Mouse (Mus musculus) intestine, embryonic 16.5 days (tissue): ENCODE results near the gene Plxdc1. TPM values are rescaled to one million over a fixed set of nuclear protein-coding genes. Genes with fewer than 3 reads are reported as not detected.

ENCODE experiments used
- ATAC-seq: fragments of 200-750 bp; cut with Nextera tagmentation; 2 replicates; pipeline ENCODE4 v1.8.0; 2017; ENCODE audit warnings: moderate TSS enrichment, moderate library complexity
- H3K27ac ChIP-seq: fragments of 300-500 bp; sonication (generic); 2 replicates; pipeline ENCODE4 v1.5.1; 2014; ENCODE audit warnings: mild to moderate bottlenecking, low read length
- H3K27me3 ChIP-seq: fragments of 300-500 bp; sonication (generic); replicated peaks from 2 replicates; pipeline ENCODE4 v1.6.1; 2014; ENCODE audit warnings: low read length, control low read depth, mixed read lengths; ENCODE audit not compliant: control insufficient read depth, insufficient read depth
- H3K36me3 ChIP-seq: fragments of 300-500 bp; sonication (generic); 2 replicates; pipeline ENCODE4 v1.6.1; 2014; ENCODE audit warnings: low read length, control low read depth; ENCODE audit not compliant: control insufficient read depth, insufficient read depth
- H3K4me1 ChIP-seq: fragments of 300-500 bp; sonication (generic); 2 replicates; pipeline ENCODE4 v1.6.1; 2014; ENCODE audit warnings: low read length, control low read depth, mixed read lengths; ENCODE audit not compliant: control insufficient read depth, insufficient read depth
- H3K4me2 ChIP-seq: fragments of 300-500 bp; sonication (generic); 2 replicates; pipeline ENCODE4 v1.6.1; 2014; ENCODE audit warnings: low read depth, low read length, control low read depth
- H3K4me3 ChIP-seq: fragments of 300-500 bp; sonication (generic); 2 replicates; pipeline ENCODE4 v1.5.1; 2014; ENCODE audit warnings: mild to moderate bottlenecking, low read length
- H3K9ac ChIP-seq: fragments of 300-500 bp; sonication (generic); 2 replicates; pipeline ENCODE4 v1.6.1; 2014; ENCODE audit warnings: low read depth, low read length
- H3K9me3 ChIP-seq: fragments of 300-500 bp; sonication (generic); 2 replicates; pipeline ENCODE4 v1.6.1; 2016; ENCODE audit warnings: low read length, control low read depth; ENCODE audit not compliant: control insufficient read depth
- WGBS: fragments of 180-500 bp; shearing (Covaris S2); extraction: QIAGEN DNeasy Blood & Tissue Kit; methylation state at CpG from one replicate; pipeline ENCODE4 v1.1.7; 2014; 5-methylcytosine and 5-hydroxymethylcytosine counted together
- polyA plus RNA-seq: library from polyadenylated mRNA; unstranded; fragments of >200 nt; fragmentation: Nextera tagmentation; extraction: Ambion mirVana; gene quantifications from 2 replicates; pipeline ENCODE4 v1.2.1, GENCODE M21; 2015

Plxdc1 gene
- polyA plus RNA-seq, 1 experiment from 2014 or later: 0.65 TPM

- 82% methylated on average over 10 of the region's 10 CpGs for WGBS
- Histone ChIP-seq H3K4me2 (no peak overlapping the region), H3K27me3 (no peaks in the 10 kb centered on the region), H3K4me1 (no peaks in the 10 kb centered on the region), H3K36me3 (no peaks in the 10 kb centered on the region), H3K4me3 (no peak overlapping the region), H3K27ac (no peak overlapping the region), H3K9ac (no peak overlapping the region), H3K9me3 (no peaks in the 10 kb centered on the region)
- ATAC-seq: no peak
These were observed 41.2 kb downstream of the Plxdc1 start for GRCm38 (mm10) chr11:97945031-97945430.

GRCm38 (mm10) chr11:97943256-97943655 lies 43.0 kb downstream of the Plxdc1 start:
- 80% methylated on average over 5 of the region's 5 CpGs for WGBS
- Histone ChIP-seq H3K36me3 (no peaks in the 10 kb centered on the region), H3K27me3 (no peaks in the 10 kb centered on the region), H3K4me1 (no peaks in the 10 kb centered on the region), H3K4me2 (no peak overlapping the region), H3K9me3 (no peaks in the 10 kb centered on the region), H3K9ac (no peak overlapping the region), H3K4me3 (no peak overlapping the region), H3K27ac (no peak overlapping the region)
- ATAC-seq: no peak

- ATAC-seq: no peak
- H3K27ac ChIP-seq: no peak overlapping the region
- no peaks in the 10 kb centered on the region for H3K9me3 ChIP-seq
- no peak overlapping the region for H3K4me2 ChIP-seq
- H3K4me3 ChIP-seq: no peak overlapping the region
- 83% methylated on average over 15 of the region's 15 CpGs for WGBS
- no peaks in the 10 kb centered on the region for H3K36me3 ChIP-seq
- no peaks in the 10 kb centered on the region for H3K27me3 ChIP-seq
- no peak overlapping the region for H3K9ac ChIP-seq
- no peaks in the 10 kb centered on the region for H3K4me1 ChIP-seq
These were observed 43.7 kb downstream of the Plxdc1 start for GRCm38 (mm10) chr11:97942420-97943111.

- 44% methylated on average over 2 of the region's 2 CpGs for WGBS
- no peak for ATAC-seq
- Histone ChIP-seq H3K27me3 (no peaks in the 10 kb centered on the region), H3K4me1 (no peaks in the 10 kb centered on the region), H3K9ac (no peak overlapping the region), H3K4me2 (no peak overlapping the region), H3K27ac (no peak overlapping the region), H3K36me3 (no peaks in the 10 kb centered on the region), H3K4me3 (no peak overlapping the region), H3K9me3 (no peaks in the 10 kb centered on the region)
These were observed 48.7 kb downstream of the Plxdc1 start for GRCm38 (mm10) chr11:97937469-97938105.

- no peaks in the 10 kb centered on the region for H3K36me3 ChIP-seq
- WGBS: 44% methylated on average over 3 of the region's 3 CpGs
- no peaks in the 10 kb centered on the region for H3K9me3 ChIP-seq
- H3K27me3 ChIP-seq: no peaks in the 10 kb centered on the region
- no peak overlapping the region for H3K27ac ChIP-seq
- no peak overlapping the region for H3K9ac ChIP-seq
- H3K4me1 ChIP-seq: no peaks in the 10 kb centered on the region
- H3K4me3 ChIP-seq: no peak overlapping the region
- ATAC-seq: no peak
- H3K4me2 ChIP-seq: no peak overlapping the region
These were observed 49.5 kb downstream of the Plxdc1 start for GRCm38 (mm10) chr11:97936758-97937157.

GRCm38 (mm10) chr11:97935913-97936575 lies 50.2 kb downstream of the Plxdc1 start:
- no peak for ATAC-seq
- no peaks in the 10 kb centered on the region for H3K36me3 ChIP-seq
- H3K4me2 ChIP-seq: no peak overlapping the region
- WGBS: 53% methylated on average over 4 of the region's 4 CpGs
- H3K27me3 ChIP-seq: no peaks in the 10 kb centered on the region
- no peaks in the 10 kb centered on the region for H3K9me3 ChIP-seq
- no peak overlapping the region for H3K4me3 ChIP-seq
- no peak overlapping the region for H3K9ac ChIP-seq
- no peaks in the 10 kb centered on the region for H3K4me1 ChIP-seq
- H3K27ac ChIP-seq: no peak overlapping the region

- Histone ChIP-seq H3K27me3 (no peaks in the 10 kb centered on the region), H3K9ac (no peak overlapping the region), H3K4me1 (no peaks in the 10 kb centered on the region), H3K27ac (no peak overlapping the region), H3K4me2 (no peak overlapping the region), H3K9me3 (no peaks in the 10 kb centered on the region), H3K36me3 (no peaks in the 10 kb centered on the region), H3K4me3 (no peak overlapping the region)
- WGBS: 71% methylated on average over 1 of the region's 1 CpGs
- ATAC-seq: no peak
These were observed 52.7 kb downstream of the Plxdc1 start for GRCm38 (mm10) chr11:97933553-97933952.

GRCm38 (mm10) chr11:97928905-97929304 lies 57.3 kb downstream of the Plxdc1 start:
- H3K9me3 ChIP-seq: no peaks in the 10 kb centered on the region
- H3K9ac ChIP-seq: no peak overlapping the region
- WGBS: 64% methylated on average over 4 of the region's 4 CpGs
- no peaks in the 10 kb centered on the region for H3K4me1 ChIP-seq
- ATAC-seq: no peak
- no peak overlapping the region for H3K4me3 ChIP-seq
- no peak overlapping the region for H3K27ac ChIP-seq
- no peaks in the 10 kb centered on the region for H3K36me3 ChIP-seq
- no peak overlapping the region for H3K4me2 ChIP-seq
- no peaks in the 10 kb centered on the region for H3K27me3 ChIP-seq

GRCm38 (mm10) chr11:97924217-97924616 lies 62.0 kb downstream of the Plxdc1 start:
- 88% methylated on average over 10 of the region's 10 CpGs for WGBS
- H3K36me3 ChIP-seq: no peaks in the 10 kb centered on the region
- H3K27ac ChIP-seq: no peak overlapping the region
- no peaks in the 10 kb centered on the region for H3K27me3 ChIP-seq
- H3K9me3 ChIP-seq: no peaks in the 10 kb centered on the region
- H3K4me2 ChIP-seq: no peak overlapping the region
- no peak overlapping the region for H3K9ac ChIP-seq
- ATAC-seq: no peak
- H3K4me1 ChIP-seq: no peaks in the 10 kb centered on the region
- no peak overlapping the region for H3K4me3 ChIP-seq
